Mouse (Mus musculus) cerebellum, adult 8-10 months (tissue): ENCODE results near the gene Gm17324.

Experiments
- DNase-seq: peaks from one replicate; pipeline ENCODE4 v3.0.0; 2022

Gene Gm17324

GRCm38 (mm10) chr9:78463337-78463736 lies 14.8 kb upstream of the Gm17324 start:
- DNase-seq: no peak

GRCm38 (mm10) chr9:78457026-78457425 lies 8.4 kb upstream of the Gm17324 start:
- no peak for DNase-seq

GRCm38 (mm10) chr9:78451382-78451781 lies 2.8 kb upstream of the Gm17324 start:
- no peak for DNase-seq

GRCm38 (mm10) chr9:78450404-78450803 lies 1.8 kb upstream of the Gm17324 start:
- DNase-seq: no peak

GRCm38 (mm10) chr9:78447606-78447972 lies 997 bp downstream of the Gm17324 start:
- DNase-seq: no peak

GRCm38 (mm10) chr9:78442579-78443392 lies 5.8 kb downstream of the Gm17324 start, which contains the start of gene Cgas:
Cgas (minus strand) TSS chr9:78443237.
- DNase-seq: no peak

- no peak for DNase-seq
These were observed 6.4 kb downstream of the Gm17324 start for GRCm38 (mm10) chr9:78442237-78442578.

- DNase-seq: no peak
These were observed 9.2 kb downstream of the Gm17324 start for GRCm38 (mm10) chr9:78439426-78439825.

- DNase-seq: no peak
These were observed 16.1 kb downstream of the Gm17324 start for GRCm38 (mm10) chr9:78432471-78432870.

- no peak for DNase-seq
These were observed 18.1 kb downstream of the Gm17324 start for GRCm38 (mm10) chr9:78430486-78430885.

GRCm38 (mm10) chr9:78429551-78429950 lies 19.0 kb downstream of the Gm17324 start:
- no peak for DNase-seq

GRCm38 (mm10) chr9:78428870-78429432 lies 19.6 kb downstream of the Gm17324 start:
- no peak for DNase-seq

GRCm38 (mm10) chr9:78428185-78428584 lies 20.4 kb downstream of the Gm17324 start:
- no peak for DNase-seq

- no peak for DNase-seq
These were observed 21.2 kb downstream of the Gm17324 start for GRCm38 (mm10) chr9:78427362-78427781.

GRCm38 (mm10) chr9:78401596-78401995 lies 47.0 kb downstream of the Gm17324 start:
- DNase-seq: no peak

- no peak for DNase-seq
These were observed 48.0 kb downstream of the Gm17324 start for GRCm38 (mm10) chr9:78400570-78400969.
